Mouse (Mus musculus) liver, embryonic 16.5 days (tissue): ENCODE results near the gene Slc38a6. TPM values are rescaled to one million over a fixed set of nuclear protein-coding genes. Genes with fewer than 3 reads are reported as not detected.

ENCODE experiments used
- ATAC-seq: fragments of 200-750 bp; cut with Nextera tagmentation; 2 replicates; pipeline ENCODE4 v1.8.0; 2017; ENCODE audit warnings: low read depth, mild to moderate bottlenecking, moderate number of reproducible peaks, moderate library complexity
- H3K27ac ChIP-seq: fragments of 300-500 bp; sonication (generic); 2 replicates; pipeline ENCODE4 v1.5.1; 2014; ENCODE audit warnings: mild to moderate bottlenecking, low read length
- H3K27me3 ChIP-seq: fragments of 300-500 bp; sonication (generic); 2 replicates; pipeline ENCODE4 v1.6.1; 2014; ENCODE audit warnings: low read depth, low read length, mixed read lengths; ENCODE audit not compliant: control insufficient read depth, insufficient read depth
- H3K36me3 ChIP-seq: fragments of 300-500 bp; sonication (generic); 2 replicates; pipeline ENCODE4 v1.6.1; 2014; ENCODE audit warnings: mild to moderate bottlenecking; ENCODE audit not compliant: control insufficient read depth, insufficient read depth
- H3K4me1 ChIP-seq: fragments of 300-500 bp; sonication (generic); 2 replicates; pipeline ENCODE4 v1.6.1; 2014; ENCODE audit warnings: low read depth, low read length, mixed read lengths; ENCODE audit not compliant: control insufficient read depth
- H3K4me2 ChIP-seq: fragments of 300-500 bp; sonication (generic); 2 replicates; pipeline ENCODE4 v1.6.1; 2014; ENCODE audit warnings: low read depth, low read length, mixed read lengths
- H3K4me3 ChIP-seq: fragments of 300-500 bp; sonication (generic); 2 replicates; pipeline ENCODE4 v1.5.1; 2014; ENCODE audit warnings: low read depth, mild to moderate bottlenecking, low read length
- H3K9ac ChIP-seq: fragments of 300-500 bp; sonication (generic); 2 replicates; pipeline ENCODE4 v1.6.1; 2014; ENCODE audit warnings: low read depth, low read length
- H3K9me3 ChIP-seq: fragments of 300-500 bp; sonication (generic); replicated peaks from 2 replicates; pipeline ENCODE4 v1.6.1; 2016; ENCODE audit warnings: low read length; ENCODE audit not compliant: control insufficient read depth
- WGBS: fragments of 180-500 bp; shearing (Covaris S2); extraction: QIAGEN DNeasy Blood & Tissue Kit; methylation state at CpG from one replicate; pipeline ENCODE4 v1.1.7; 2014; ENCODE audit not compliant: insufficient replicate concordance; 5-methylcytosine and 5-hydroxymethylcytosine counted together
- polyA plus RNA-seq: library from polyadenylated mRNA; unstranded; fragments of >200 nt; fragmentation: Nextera tagmentation; extraction: Ambion mirVana; gene quantifications from 2 replicates; pipeline ENCODE4 v1.2.1, GENCODE M21; 2015

The Slc38a6 gene
- polyA plus RNA-seq, 1 experiment from 2014 or later: 2.5 TPM

GRCm38 (mm10) chr12:73345157-73345556, 58.6 kb downstream of the Slc38a6 start:
- Histone ChIP-seq H3K9ac (no peak overlapping the region), H3K4me3 (no peak overlapping the region), H3K4me2 (no peak overlapping the region), H3K27me3 (no peaks in the 10 kb centered on the region), H3K9me3 (no peaks in the 10 kb centered on the region), H3K36me3 (no peaks in the 10 kb centered on the region), H3K4me1 (peaks cover 3% of the 10 kb centered on the region; the same call in 1 of the 2 replicates), H3K27ac (no peak overlapping the region)
- ATAC-seq: no peak
- WGBS: 46% methylated on average over 12 of the region's 12 CpGs

- no peaks in the 10 kb centered on the region for H3K27me3 ChIP-seq
- no peaks in the 10 kb centered on the region for H3K9me3 ChIP-seq
- WGBS: 71% methylated on average over 7 of the region's 7 CpGs
- H3K27ac ChIP-seq: no peak overlapping the region
- no peak overlapping the region for H3K4me2 ChIP-seq
- no peak overlapping the region for H3K4me3 ChIP-seq
- no peaks in the 10 kb centered on the region for H3K36me3 ChIP-seq
- ATAC-seq: no peak
- peaks cover under 1% of the 10 kb centered on the region; the same call in 1 of the 2 replicates for H3K4me1 ChIP-seq
- no peak overlapping the region for H3K9ac ChIP-seq
Measured at GRCm38 (mm10) chr12:73347202-73347601, 60.6 kb downstream of the Slc38a6 start.

GRCm38 (mm10) chr12:73350466-73350865, 63.9 kb downstream of the Slc38a6 start:
- Histone ChIP-seq H3K27me3 (no peaks in the 10 kb centered on the region), H3K27ac (no peak overlapping the region)

GRCm38 (mm10) chr12:73350982-73351381, 64.4 kb downstream of the Slc38a6 start:
- H3K27me3 ChIP-seq: no peaks in the 10 kb centered on the region
- no peak overlapping the region for H3K4me2 ChIP-seq
- no peak overlapping the region for H3K9ac ChIP-seq
- 65% methylated on average over 9 of the region's 9 CpGs for WGBS
- H3K27ac ChIP-seq: no peak overlapping the region
- no peak for ATAC-seq
- H3K36me3 ChIP-seq: no peaks in the 10 kb centered on the region
- H3K9me3 ChIP-seq: no peaks in the 10 kb centered on the region
- no peak overlapping the region for H3K4me3 ChIP-seq
- H3K4me1 ChIP-seq: no peaks in the 10 kb centered on the region

More at GRCm38 (mm10) chr12:73350466-73350865, 63.9 kb downstream of the Slc38a6 start:
- Histone ChIP-seq H3K4me3 (no peak overlapping the region), H3K36me3 (no peaks in the 10 kb centered on the region), H3K4me2 (no peak overlapping the region), H3K9me3 (no peaks in the 10 kb centered on the region), H3K4me1 (no peaks in the 10 kb centered on the region), H3K9ac (no peak overlapping the region)
- ATAC-seq: no peak
- 69% methylated on average over 7 of the region's 7 CpGs for WGBS

- 68% methylated on average over 14 of the region's 14 CpGs for WGBS
- no peak for ATAC-seq
- no peak overlapping the region for H3K27ac ChIP-seq
Measured at GRCm38 (mm10) chr12:73351746-73352145, 65.2 kb downstream of the Slc38a6 start.

GRCm38 (mm10) chr12:73353362-73353761, 66.8 kb downstream of the Slc38a6 start:
- no peaks in the 10 kb centered on the region for H3K4me1 ChIP-seq
- H3K9me3 ChIP-seq: no peaks in the 10 kb centered on the region
- no peaks in the 10 kb centered on the region for H3K36me3 ChIP-seq
- H3K27ac ChIP-seq: no peak overlapping the region
- H3K9ac ChIP-seq: no peak overlapping the region
- H3K4me3 ChIP-seq: no peak overlapping the region
- ATAC-seq: no peak
- no peak overlapping the region for H3K4me2 ChIP-seq
- 70% methylated on average over 5 of the region's 5 CpGs for WGBS
- H3K27me3 ChIP-seq: no peaks in the 10 kb centered on the region

More at GRCm38 (mm10) chr12:73351746-73352145, 65.2 kb downstream of the Slc38a6 start:
- no peaks in the 10 kb centered on the region for H3K36me3 ChIP-seq
- H3K4me1 ChIP-seq: no peaks in the 10 kb centered on the region
- no peak overlapping the region for H3K9ac ChIP-seq
- no peak overlapping the region for H3K4me2 ChIP-seq
- H3K4me3 ChIP-seq: no peak overlapping the region
- H3K9me3 ChIP-seq: no peaks in the 10 kb centered on the region
- no peaks in the 10 kb centered on the region for H3K27me3 ChIP-seq

- WGBS: 62% methylated on average over 4 of the region's 4 CpGs
- no peak for ATAC-seq
- no peaks in the 10 kb centered on the region for H3K36me3 ChIP-seq
- H3K4me3 ChIP-seq: no peak overlapping the region
- no peaks in the 10 kb centered on the region for H3K27me3 ChIP-seq
- no peak overlapping the region for H3K9ac ChIP-seq
- H3K27ac ChIP-seq: no peak overlapping the region
- no peak overlapping the region for H3K4me2 ChIP-seq
- no peaks in the 10 kb centered on the region for H3K4me1 ChIP-seq
- no peaks in the 10 kb centered on the region for H3K9me3 ChIP-seq
Measured at GRCm38 (mm10) chr12:73354521-73354920, 67.9 kb downstream of the Slc38a6 start.

- Histone ChIP-seq H3K9ac (no peak overlapping the region), H3K4me2 (no peak overlapping the region), H3K36me3 (no peaks in the 10 kb centered on the region), H3K9me3 (no peaks in the 10 kb centered on the region), H3K27me3 (no peaks in the 10 kb centered on the region), H3K4me1 (no peaks in the 10 kb centered on the region), H3K4me3 (no peak overlapping the region), H3K27ac (no peak overlapping the region)
- no peak for ATAC-seq
- WGBS: 69% methylated on average over 14 of the region's 14 CpGs
Measured at GRCm38 (mm10) chr12:73355084-73355775, 68.7 kb downstream of the Slc38a6 start.

GRCm38 (mm10) chr12:73356696-73357095, 70.1 kb downstream of the Slc38a6 start:
- Histone ChIP-seq H3K36me3 (no peaks in the 10 kb centered on the region), H3K4me1 (no peaks in the 10 kb centered on the region), H3K9me3 (no peaks in the 10 kb centered on the region), H3K9ac (no peak overlapping the region), H3K27ac (no peak overlapping the region), H3K4me3 (no peak overlapping the region), H3K27me3 (no peaks in the 10 kb centered on the region), H3K4me2 (no peak overlapping the region)
- 29% methylated on average over 2 of the region's 2 CpGs for WGBS
- no peak for ATAC-seq
